Mouse (Mus musculus) left cerebral cortex, postnatal 14 days (tissue): Measurements from ENCODE around the gene Timp2. TPM values are rescaled to one million over a fixed set of nuclear protein-coding genes. Genes with fewer than 3 reads are reported as not detected.

Experiments used
- DNase-seq, 2 experiments: peaks; one replicate each; pipeline ENCODE4 v3.0.0; 2021 to 2022; ENCODE audit warnings: low spot score in 2 of 2, mixed read lengths in 1 of 2
- intact Hi-C: fragments of 180-260 bp; cut with DNase I; formaldehyde crosslinking; loops from one replicate; pipeline ENCODE4 v1.15.1; 2025
- total RNA-seq, 2 experiments: library from RNA; stranded (reverse); gene quantifications; 2 replicates each; pipeline ENCODE4 v1.2.3; 2021

Gene Timp2
- total RNA-seq, 2 experiments from 2014 or later: 287 to 330 TPM

DNA sequence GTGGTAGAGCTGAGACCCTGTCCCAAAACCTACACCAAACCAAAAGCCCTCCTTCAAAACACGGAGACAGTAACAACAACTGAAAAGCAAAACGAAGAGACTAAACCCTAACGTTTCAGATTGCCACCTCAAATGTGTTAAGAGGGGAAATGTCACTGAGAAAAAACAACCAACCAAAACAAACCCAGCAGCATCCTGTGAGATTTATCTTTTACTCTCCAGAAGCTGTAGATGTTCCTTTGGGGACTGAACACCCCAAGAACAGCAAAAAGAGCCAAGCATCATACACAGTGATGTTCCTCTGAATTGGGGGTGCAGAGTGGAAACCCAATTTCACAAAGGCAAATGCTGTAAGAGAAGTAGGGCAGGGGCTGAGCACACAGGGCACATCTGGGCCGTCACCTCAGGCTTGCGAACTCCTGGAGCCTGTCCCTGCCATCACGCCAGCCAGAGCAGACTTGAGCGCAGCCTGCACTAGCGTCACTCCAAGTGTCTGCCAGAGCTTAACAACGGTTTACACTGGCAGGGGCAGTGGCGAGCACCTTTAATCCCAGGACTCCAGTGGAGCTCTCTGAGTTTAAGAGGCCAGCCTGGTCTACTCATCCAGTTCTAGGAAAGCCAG, 89.4 kb downstream of the Timp2 start:
- no peak for DNase-seq
- intact Hi-C loops: no loop called here

DNA sequence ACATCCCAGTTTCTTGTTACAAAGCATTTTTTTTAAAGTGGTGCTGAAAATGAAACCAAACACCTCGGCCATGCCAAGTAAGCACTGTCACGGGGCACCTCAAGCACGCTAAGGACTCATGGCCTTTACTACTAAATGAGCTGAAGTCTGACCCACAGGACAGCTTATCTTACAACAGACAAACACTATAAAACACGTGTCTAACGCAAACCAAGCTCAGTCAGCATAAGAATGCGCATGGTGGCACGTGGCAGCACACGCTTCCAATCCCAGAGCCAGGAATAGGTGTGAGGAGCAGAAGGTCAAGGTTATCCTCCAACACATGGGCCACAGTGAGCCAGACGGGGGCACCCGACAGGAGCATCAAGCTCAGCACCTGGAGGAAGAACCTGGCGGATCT, 89.9 kb downstream of the Timp2 start:
- intact Hi-C loops: no loop called here
- DNase-seq: no peak

DNA sequence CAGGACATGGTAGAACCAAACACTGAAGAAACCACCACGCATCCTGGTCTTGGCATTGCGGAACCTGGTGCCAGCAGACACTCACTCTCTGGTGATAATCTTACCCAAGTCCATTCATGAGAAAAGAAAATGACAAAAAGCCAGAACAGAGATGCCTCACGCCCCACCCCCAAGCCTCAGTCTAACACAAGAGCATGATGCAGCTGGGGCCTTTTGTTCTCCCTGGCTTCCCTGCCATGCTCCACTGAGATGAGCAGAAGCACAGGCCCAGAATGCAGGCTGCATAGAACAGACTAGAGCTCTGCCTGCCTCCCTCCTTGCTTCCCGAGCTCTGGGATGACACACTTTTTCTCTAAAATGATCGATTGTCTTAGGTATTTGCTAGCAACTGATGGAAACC, 92.4 kb downstream of the Timp2 start:
- peak; percentile 27 to 52 for DNase-seq
- intact Hi-C loops: no loop called here

DNA sequence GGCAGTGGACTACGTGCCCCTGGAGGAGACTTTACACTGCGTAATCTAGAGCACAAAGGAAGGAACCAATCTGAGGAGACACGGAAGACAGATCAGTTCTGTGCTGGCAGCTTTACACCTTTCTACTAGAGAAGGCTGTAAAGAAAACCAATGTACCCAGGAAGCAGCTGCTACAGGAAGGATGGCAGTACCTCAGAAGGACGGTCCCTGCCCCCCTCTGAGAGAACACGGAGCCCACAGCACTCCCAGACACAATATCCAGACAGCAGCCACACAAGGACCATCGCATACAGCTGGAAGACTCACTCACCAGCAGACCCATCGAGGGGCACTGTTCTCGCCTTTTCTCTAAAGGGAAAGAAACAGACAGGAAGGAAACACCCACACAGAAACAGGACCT, 95.5 kb downstream of the Timp2 start:
- no peak for DNase-seq
- intact Hi-C loops: no loop called here

DNA sequence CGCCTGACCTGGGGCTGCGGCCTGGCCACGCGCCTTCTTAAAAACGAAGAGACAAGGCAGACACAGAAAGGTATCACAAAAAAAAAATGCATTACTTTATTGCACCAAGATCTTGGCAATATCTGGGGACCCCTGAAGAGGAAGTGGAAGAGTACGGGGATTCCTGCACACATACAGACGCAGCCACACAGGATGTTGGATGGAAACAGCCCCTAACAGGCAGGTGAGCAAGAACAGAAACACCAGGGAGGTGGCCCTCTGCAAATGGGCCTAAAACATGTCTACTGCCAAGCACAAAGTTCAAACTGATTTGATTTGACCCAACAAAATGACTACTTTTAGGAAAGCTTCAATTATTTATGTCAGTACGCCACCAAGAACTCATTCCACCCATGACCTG, 96.0 kb downstream of the Timp2 start:
- DNase-seq: no peak
- intact Hi-C loops: no loop called here

DNA sequence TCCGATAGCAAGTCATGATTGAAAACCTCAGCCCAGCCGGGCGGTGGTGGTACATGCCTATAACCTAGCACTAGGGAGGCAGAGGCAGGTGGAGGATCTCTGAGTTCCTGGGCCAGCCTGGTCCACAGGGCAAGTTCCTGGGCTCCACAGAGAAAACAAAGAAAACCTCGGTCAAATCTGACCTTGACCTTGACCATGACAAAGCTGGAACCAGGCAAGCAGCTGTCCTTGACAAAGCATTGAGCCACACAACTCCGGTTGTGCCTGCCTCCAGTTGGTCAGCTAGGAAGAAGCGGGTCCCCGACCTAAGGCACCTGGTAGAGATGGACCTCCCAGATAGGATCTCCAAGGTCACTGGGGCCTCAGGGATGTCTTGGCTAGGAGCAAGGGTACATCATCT, 99.2 kb downstream of the Timp2 start:
- DNase-seq: no peak
- intact Hi-C loops: no loop called here

DNA sequence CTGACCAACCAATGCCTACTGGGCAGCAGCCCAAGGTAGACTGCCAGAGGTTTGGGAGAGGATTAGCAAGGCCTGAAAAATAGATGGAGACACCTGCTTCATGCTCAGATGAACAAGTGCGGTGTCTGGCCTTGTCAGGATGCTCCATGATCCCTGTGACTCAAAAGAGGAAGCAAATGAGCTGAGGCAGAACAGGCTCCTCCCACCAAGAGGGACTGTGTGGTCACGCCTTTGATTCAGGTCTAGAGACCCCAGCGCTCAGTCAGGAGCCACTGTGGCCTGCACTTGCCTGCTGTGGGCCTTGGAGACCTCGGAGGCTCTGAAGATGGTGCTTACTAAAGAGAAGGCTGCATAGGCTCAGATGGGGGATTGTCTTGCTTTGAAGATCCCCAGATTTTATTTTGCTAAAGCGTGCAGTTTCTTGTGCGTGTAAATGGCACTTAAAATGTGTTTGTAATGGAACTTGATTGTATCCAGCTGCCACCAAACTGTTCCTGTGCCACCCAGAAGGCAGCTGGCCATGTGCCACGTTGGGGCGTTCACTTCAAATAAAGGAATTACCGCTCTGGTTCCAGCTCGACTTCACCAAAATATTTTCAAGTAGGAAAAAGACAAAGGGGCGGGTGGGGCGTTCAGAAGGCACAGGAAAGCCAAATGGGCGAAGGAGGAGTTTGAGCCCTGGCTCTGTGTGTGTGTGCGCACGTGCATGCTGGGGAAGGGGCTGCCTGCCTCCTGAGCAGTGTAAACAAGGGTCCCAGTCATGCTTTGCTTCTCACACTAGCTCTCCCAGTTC, 101.2 kb downstream of the Timp2 start:
- DNase-seq: peak; percentile 62 to 76
- intact Hi-C loops: no loop called here

DNA sequence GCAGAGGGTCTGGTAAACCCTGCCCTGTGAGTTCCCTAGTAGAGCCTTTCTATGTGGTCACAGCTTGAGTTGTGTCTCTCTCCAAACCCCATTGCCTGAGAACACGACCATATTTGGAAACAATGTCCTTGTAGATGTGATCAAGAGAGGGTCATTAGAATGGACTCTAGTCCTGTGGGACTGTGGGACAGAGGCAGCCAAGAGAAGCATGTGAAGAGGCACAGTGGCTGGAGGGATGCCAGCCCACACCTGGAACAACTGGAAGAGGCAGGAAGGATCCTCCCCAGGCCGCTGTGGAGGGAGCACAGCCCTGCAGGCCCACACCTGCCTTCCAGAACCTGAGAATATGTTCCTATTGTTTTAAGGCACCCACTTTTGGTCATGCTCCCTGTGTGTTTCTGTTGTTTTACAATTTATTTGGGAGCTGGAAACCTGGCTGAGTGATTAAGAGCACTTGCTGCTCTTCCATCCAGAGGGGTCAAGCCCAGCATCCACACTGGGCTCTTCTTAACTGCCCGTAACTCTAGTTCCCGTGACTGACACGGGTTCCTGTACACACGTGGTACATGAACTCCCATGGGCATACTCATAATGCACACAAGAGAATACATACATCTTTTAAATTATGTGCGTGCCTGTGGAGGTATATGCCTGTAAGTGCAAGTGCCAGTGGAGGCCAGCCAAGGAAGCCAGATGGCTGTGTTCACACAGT, 101.9 kb downstream of the Timp2 start:
- DNase-seq: no peak
- intact Hi-C loops: no loop called here

Other genes starting within 250 kb of the Timp2 start
- gene Dnah17, start 225.1 kb downstream of the Timp2 start, total RNA-seq: under 1 TPM; 0.08 to 0.33 TPM
- 10 to 100 TPM; 62.5 to 71.8 TPM for gene Cyth1, start 107.1 kb downstream of the Timp2 start, total RNA-seq
- gene Usp36, start 65.5 kb downstream of the Timp2 start, total RNA-seq: 10 to 100 TPM; 24.8 to 26.3 TPM
- gene Cep295nl, start 13.2 kb downstream of the Timp2 start, total RNA-seq: 1 to 10 TPM; 1.2 to 1.3 TPM
- 10 to 100 TPM; 12.3 to 14.1 TPM for gene Lgals3bp, start 46.4 kb upstream of the Timp2 start, total RNA-seq
- 10 to 100 TPM; 38.2 to 40.0 TPM for gene Cant1, start 63.3 kb upstream of the Timp2 start, total RNA-seq
- 1 to 10 TPM; 6.8 to 9.8 TPM for gene C1qtnf1, start 72.5 kb upstream of the Timp2 start, total RNA-seq
- 10 to 100 TPM; 13.3 to 13.6 TPM for gene Engase, start 121.1 kb upstream of the Timp2 start, total RNA-seq